8 mouse cellular contexts compared by ENCODE assay signal in the genomic region with DNA sequence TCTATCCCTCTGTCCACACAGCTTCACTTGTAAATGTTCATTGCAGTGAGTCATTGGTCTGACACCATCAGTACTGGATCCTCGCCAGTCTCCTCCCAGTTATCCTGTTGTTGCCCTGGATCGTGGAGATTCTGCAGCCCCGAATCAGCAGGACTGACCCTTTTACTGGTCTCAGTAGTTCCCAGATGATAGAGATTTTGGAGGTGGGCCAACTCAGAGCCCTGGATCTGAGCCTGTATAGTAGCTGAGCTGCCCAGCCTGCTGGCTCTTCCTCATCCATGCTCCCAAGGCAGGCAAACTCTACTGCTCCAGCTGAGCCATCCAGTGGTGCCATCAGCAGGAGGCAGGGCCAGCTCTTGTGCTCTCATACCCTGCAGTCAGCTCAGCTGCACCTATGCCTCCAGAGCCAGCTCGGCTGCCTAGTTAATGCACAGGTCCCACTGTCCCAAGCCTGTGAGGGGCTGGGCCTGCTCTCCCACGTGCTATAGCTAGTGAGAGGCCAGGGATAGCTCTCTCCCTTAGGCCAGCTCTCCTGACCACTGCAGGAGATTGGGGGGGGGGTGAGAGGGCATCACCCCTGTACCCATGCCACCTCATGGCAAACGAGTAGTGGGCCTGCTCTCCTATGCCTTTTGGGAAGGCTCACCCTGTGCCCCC.
DNase-seq lines count a peak whose midpoint lies in the region; ATAC-seq and TF ChIP-seq lines count a peak whose summit lies in the region.

No protein-coding gene starts in this region.

- 60% methylated on average over 6 of the region's 6 CpGs for WGBS in hindbrain, embryonic 15.5 days
- WGBS in hindbrain, embryonic 12.5 days: 80% methylated on average over 6 of the region's 6 CpGs
- WGBS in cerebellum, adult 2 months: 34% methylated on average over 6 of the region's 6 CpGs
- WGBS in neural tube, embryonic 14.5 days: 61% methylated on average over 6 of the region's 6 CpGs

- TF ChIP-seq POLR2A in cerebellum, adult 2 months (IDR thresholded peaks at IDR 0.05; ENCODE audit: borderline replicate concordance, insufficient read depth, low read length): no peak

- DNase-seq in 3T3-L1 (ENCODE audit: low read depth, low spot score): peak; percentile 95
- DNase-seq in cerebellum, adult 2 months: peak; percentile 14 to 34
- peak; percentile 53 to 65 for DNase-seq in heart, postnatal 10 days
- DNase-seq in testis, postnatal 10 days (ENCODE audit: low spot score): no peak
- no peak for DNase-seq in right cerebral cortex, postnatal 14 days

- intact Hi-C loops in heart, postnatal 10 days (cut with DNase I): no loop called here

- no peaks in the 10 kb centered on the region for H3K27me3 ChIP-seq in hindbrain, embryonic 15.5 days
- no peaks in the 10 kb centered on the region for H3K27me3 ChIP-seq in hindbrain, embryonic 12.5 days
- H3K27me3 ChIP-seq in cerebellum, adult 2 months (ENCODE audit: control insufficient read depth, insufficient read depth, low read length): no peaks in the 10 kb centered on the region
- H3K27me3 ChIP-seq in neural tube, embryonic 14.5 days (ENCODE audit: control insufficient read depth, insufficient read depth, low read length): no peaks in the 10 kb centered on the region

- ATAC-seq in hindbrain, embryonic 15.5 days (ENCODE audit: low FRiP score, low read depth): peak; percentile 66
- ATAC-seq in hindbrain, embryonic 12.5 days (ENCODE audit: low FRiP score): no peak
- ATAC-seq in neural tube, embryonic 14.5 days (ENCODE audit: low read depth): peak; percentile 51; the same call in 1 of the 2 replicates

- no peaks in the 10 kb centered on the region for H3K9me3 ChIP-seq in hindbrain, embryonic 15.5 days
- H3K9me3 ChIP-seq in hindbrain, embryonic 12.5 days (replicated peaks): no peaks in the 10 kb centered on the region
- no peaks in the 10 kb centered on the region for H3K9me3 ChIP-seq in neural tube, embryonic 14.5 days (ENCODE audit: control insufficient read depth, low read length)

- 0 out of 2 replicates have a peak, but pooled peaks cover 13% of the 10 kb centered on the region for H3K36me3 ChIP-seq in hindbrain, embryonic 15.5 days
- peaks cover 37% of the 10 kb centered on the region for H3K36me3 ChIP-seq in hindbrain, embryonic 12.5 days
- H3K36me3 ChIP-seq in neural tube, embryonic 14.5 days (ENCODE audit: control insufficient read depth, insufficient read depth, low read length): no peaks in the 10 kb centered on the region; the same call in 1 of the 2 replicates

- H3K4me1 ChIP-seq in hindbrain, embryonic 15.5 days (replicated peaks): peaks cover 7% of the 10 kb centered on the region; the same call in 1 of the 2 replicates
- no peaks in the 10 kb centered on the region for H3K4me1 ChIP-seq in hindbrain, embryonic 12.5 days
- H3K4me1 ChIP-seq in cerebellum, adult 2 months (ENCODE audit: control insufficient read depth, insufficient read depth, low read length): no peaks in the 10 kb centered on the region
- no peaks in the 10 kb centered on the region for H3K4me1 ChIP-seq in neural tube, embryonic 14.5 days (ENCODE audit: control insufficient read depth, insufficient read depth, low read length)

- no peak overlapping the region for H3K4me3 ChIP-seq in hindbrain, embryonic 15.5 days
- no peak overlapping the region for H3K4me3 ChIP-seq in hindbrain, embryonic 12.5 days
- no peak overlapping the region for H3K4me3 ChIP-seq in cerebellum, adult 2 months (replicated peaks; ENCODE audit: insufficient read depth, low read depth, low read length)
- H3K4me3 ChIP-seq in neural tube, embryonic 14.5 days (ENCODE audit: low read depth, low read length): no peak overlapping the region

- H3K4me2 ChIP-seq in hindbrain, embryonic 15.5 days: no peak overlapping the region
- H3K4me2 ChIP-seq in hindbrain, embryonic 12.5 days (replicated peaks): no peak overlapping the region
- H3K4me2 ChIP-seq in neural tube, embryonic 14.5 days (ENCODE audit: low read depth, low read length): no peak overlapping the region

- no peak overlapping the region for H3K27ac ChIP-seq in hindbrain, embryonic 15.5 days (replicated peaks)
- H3K27ac ChIP-seq in hindbrain, embryonic 12.5 days: no peak overlapping the region
- no peak overlapping the region for H3K27ac ChIP-seq in cerebellum, adult 2 months (ENCODE audit: insufficient read depth, low read length)
- no peak overlapping the region for H3K27ac ChIP-seq in neural tube, embryonic 14.5 days (ENCODE audit: low read depth, low read length)

- no peak for TF ChIP-seq CTCF in cerebellum, adult 2 months (IDR thresholded peaks at IDR 0.05; ENCODE audit: borderline replicate concordance, insufficient read depth, low read depth, low read length)

- no peak overlapping the region for H3K9ac ChIP-seq in hindbrain, embryonic 15.5 days
- H3K9ac ChIP-seq in hindbrain, embryonic 12.5 days: no peak overlapping the region
- no peak overlapping the region for H3K9ac ChIP-seq in neural tube, embryonic 14.5 days (replicated peaks; ENCODE audit: low read depth, low read length)

Comparison
In these comparisons a context has a peak if more than half of its experiments do, and no peak if none do; other contexts are left out.
1. DNase-seq: peak in 3T3-L1 (single experiment), cerebellum, adult 2 months (2 of 2) and heart, postnatal 10 days (2 of 2); none in testis, postnatal 10 days (single experiment) and right cerebral cortex, postnatal 14 days (single experiment).